Mouse (Mus musculus) E14TG2a.4 (cell line): ENCODE data around the gene Fgd3.

ENCODE experiments used
- H3K27me3 ChIP-seq: 2 replicates; pipeline ENCODE4 v1.6.1; 2014; ENCODE audit warnings: low read length, control low read depth; ENCODE audit not compliant: insufficient read depth
- H3K36me3 ChIP-seq: 2 replicates; pipeline ENCODE4 v1.6.1; 2014; ENCODE audit warnings: low read length, control low read depth; ENCODE audit not compliant: insufficient read depth
- H3K4me1 ChIP-seq: replicated peaks from 2 replicates; pipeline ENCODE4 v1.6.1; 2014; ENCODE audit warnings: low read depth, low read length, control low read depth
- H3K4me3 ChIP-seq: replicated peaks from 2 replicates; pipeline ENCODE4 v1.5.1; 2014; ENCODE audit warnings: mild to moderate bottlenecking, low read length
- H3K9me3 ChIP-seq: 2 replicates; pipeline ENCODE4 v1.6.1; 2014; ENCODE audit warnings: low read length, control low read depth
- CTCF ChIP-seq: conservative IDR thresholded peaks from 2 replicates; pipeline ENCODE4 v1.5.1; 2014; ENCODE audit warnings: low read length
- NANOG ChIP-seq: IDR thresholded peaks from 2 replicates; pipeline ENCODE4 v1.6.1; 2014; ENCODE audit warnings: borderline replicate concordance, low read length, mixed read lengths
- POU5F1 ChIP-seq: IDR thresholded peaks from 2 replicates; pipeline ENCODE4 v1.6.1; 2014; ENCODE audit warnings: low read length, borderline replicate concordance

The Fgd3 gene

GRCm38 (mm10) chr13:49213531-49213932 lies 106.6 kb downstream of the Fgd3 start:
- TF ChIP-seq POU5F1 (no peak), CTCF (no peak), NANOG (no peak)

DNA sequence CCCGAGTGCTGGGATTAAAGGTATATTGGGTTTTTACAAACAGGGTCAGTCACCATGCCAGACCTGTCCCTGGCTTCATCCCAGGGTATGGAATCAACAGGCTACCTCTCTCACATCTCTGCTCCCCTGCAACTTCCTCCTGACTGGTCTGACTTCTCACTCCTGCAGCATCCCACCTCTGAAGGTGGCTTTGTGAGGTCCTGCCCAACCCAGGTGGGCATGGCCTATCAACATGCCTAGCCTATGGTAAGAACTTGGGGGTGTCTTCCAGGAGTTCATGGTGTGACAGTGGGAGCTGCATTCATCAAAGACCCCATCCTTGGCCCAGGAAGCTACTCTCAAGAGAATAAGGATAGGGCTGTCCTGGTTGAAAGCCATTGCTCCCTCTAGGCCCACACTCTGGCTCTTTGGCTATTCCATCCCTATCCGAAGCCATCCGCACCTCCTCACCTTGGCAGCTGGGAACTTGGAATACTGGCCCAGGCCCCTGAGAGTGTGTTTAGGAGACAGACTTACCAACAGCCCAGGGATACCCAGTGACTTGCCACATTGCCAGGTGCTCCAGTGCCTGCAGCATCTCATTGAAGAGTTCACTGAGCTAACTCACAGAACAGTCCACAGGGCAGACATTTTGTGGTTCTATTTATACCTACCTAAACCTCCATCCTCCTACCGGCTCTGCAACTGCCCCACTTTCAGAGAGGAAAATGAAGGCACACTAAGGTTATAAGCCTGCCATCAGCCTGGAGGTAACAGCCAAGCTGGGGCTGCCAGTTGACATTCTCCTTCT lies 107.2 kb downstream of the Fgd3 start:
- H3K36me3 ChIP-seq, result no peaks in the 10 kb centered on the region
- no peaks in the 10 kb centered on the region for H3K9me3 ChIP-seq
- peaks cover 38% of the 10 kb centered on the region for H3K27me3 ChIP-seq
- H3K4me3 ChIP-seq, result no peak overlapping the region
- peaks cover 42% of the 10 kb centered on the region for H3K4me1 ChIP-seq
- TF ChIP-seq CTCF (no peak), POU5F1 (no peak), NANOG (no peak)

More at GRCm38 (mm10) chr13:49213531-49213932, 106.6 kb downstream of the Fgd3 start:
- Histone ChIP-seq H3K36me3 (no peaks in the 10 kb centered on the region), H3K9me3 (no peaks in the 10 kb centered on the region), H3K4me3 (peak overlapping the region; percentile 29; the same call in 1 of the 2 replicates), H3K4me1 (peaks cover 42% of the 10 kb centered on the region), H3K27me3 (peaks cover 45% of the 10 kb centered on the region)
